Mouse (Mus musculus) skeletal muscle tissue, adult 2 months (tissue): ENCODE data around the gene Gm49325.

Source experiments
- DNase-seq: peaks from one replicate; pipeline ENCODE4 v3.0.0-alpha.2; 2012; ENCODE audit warnings: low read depth, low spot score

The Gm49325 gene

GRCm38 (mm10) chr10:77626036-77626435 lies 20.0 kb downstream of the Gm49325 start:
- DNase-seq: no peak

- no peak for DNase-seq
Measured at GRCm38 (mm10) chr10:77626591-77626990, 20.6 kb downstream of the Gm49325 start.

GRCm38 (mm10) chr10:77627497-77627896 lies 21.5 kb downstream of the Gm49325 start:
- peak; percentile 77 for DNase-seq

GRCm38 (mm10) chr10:77629163-77629562 lies 23.2 kb downstream of the Gm49325 start:
- DNase-seq: no peak

- no peak for DNase-seq
Measured at GRCm38 (mm10) chr10:77629970-77630369, 24.0 kb downstream of the Gm49325 start.

GRCm38 (mm10) chr10:77634016-77634415 lies 28.0 kb downstream of the Gm49325 start:
- no peak for DNase-seq

- DNase-seq: no peak
Measured at GRCm38 (mm10) chr10:77634452-77635231, 28.6 kb downstream of the Gm49325 start.

- no peak for DNase-seq
Measured at GRCm38 (mm10) chr10:77636234-77636922, 30.4 kb downstream of the Gm49325 start.

GRCm38 (mm10) chr10:77638956-77639355 lies 33.0 kb downstream of the Gm49325 start:
- no peak for DNase-seq

- DNase-seq: no peak
Measured at GRCm38 (mm10) chr10:77643160-77643559, 37.2 kb downstream of the Gm49325 start.

GRCm38 (mm10) chr10:77645571-77645970 lies 39.6 kb downstream of the Gm49325 start:
- no peak for DNase-seq

- DNase-seq: no peak
Measured at GRCm38 (mm10) chr10:77647461-77647860, 41.5 kb downstream of the Gm49325 start.

GRCm38 (mm10) chr10:77647901-77648300 lies 41.9 kb downstream of the Gm49325 start:
- DNase-seq: no peak

- no peak for DNase-seq
Measured at GRCm38 (mm10) chr10:77652046-77652445, 46.0 kb downstream of the Gm49325 start.

GRCm38 (mm10) chr10:77658286-77658994 lies 52.4 kb downstream of the Gm49325 start:
- DNase-seq: no peak

GRCm38 (mm10) chr10:77663949-77664665 lies 58.1 kb downstream of the Gm49325 start:
- no peak for DNase-seq

- DNase-seq: no peak
Measured at GRCm38 (mm10) chr10:77666342-77666741, 60.3 kb downstream of the Gm49325 start.

- DNase-seq: no peak
Measured at GRCm38 (mm10) chr10:77667402-77667801, 61.4 kb downstream of the Gm49325 start.

- no peak for DNase-seq
Measured at GRCm38 (mm10) chr10:77670710-77671109, 64.7 kb downstream of the Gm49325 start.

- DNase-seq: no peak
Measured at GRCm38 (mm10) chr10:77671519-77671918, 65.5 kb downstream of the Gm49325 start.

GRCm38 (mm10) chr10:77673765-77674164 lies 67.8 kb downstream of the Gm49325 start:
- no peak for DNase-seq

GRCm38 (mm10) chr10:77677562-77677961 lies 71.6 kb downstream of the Gm49325 start:
- no peak for DNase-seq
